Mouse (Mus musculus) stomach, embryonic 15.5 days (tissue): ENCODE results near the gene Notch2. TPM values are rescaled to one million over a fixed set of nuclear protein-coding genes. Genes with fewer than 3 reads are reported as not detected.
A peak's percentile ranks its signal among the peaks of the same experiment; 100 is the strongest.

Experiments
- ATAC-seq: fragments of 200-750 bp; cut with Nextera tagmentation; 2 replicates; pipeline ENCODE4 v1.8.0; 2017; ENCODE audit warnings: low read depth, moderate number of reproducible peaks, moderate TSS enrichment; ENCODE audit not compliant: insufficient read depth, low FRiP score
- H3K27ac ChIP-seq: fragments of 300-500 bp; sonication (generic); 2 replicates; pipeline ENCODE4 v1.5.1; 2015; ENCODE audit warnings: mild to moderate bottlenecking, inconsistent platforms
- H3K27me3 ChIP-seq: fragments of 300-500 bp; sonication (generic); replicated peaks from 2 replicates; pipeline ENCODE4 v1.6.1; 2015; ENCODE audit warnings: inconsistent platforms
- H3K36me3 ChIP-seq: fragments of 300-500 bp; sonication (generic); 2 replicates; pipeline ENCODE4 v1.6.1; 2015; ENCODE audit warnings: inconsistent platforms
- H3K4me1 ChIP-seq: fragments of 300-500 bp; sonication (generic); 2 replicates; pipeline ENCODE4 v1.6.1; 2015; ENCODE audit warnings: inconsistent platforms
- H3K4me2 ChIP-seq: fragments of 300-500 bp; sonication (generic); 2 replicates; pipeline ENCODE4 v1.6.1; 2015; ENCODE audit warnings: mild to moderate bottlenecking, inconsistent platforms
- H3K4me3 ChIP-seq: fragments of 300-500 bp; sonication (generic); replicated peaks from 2 replicates; pipeline ENCODE4 v1.5.1; 2015; ENCODE audit warnings: inconsistent platforms
- H3K9ac ChIP-seq: fragments of 300-500 bp; sonication (generic); 2 replicates; pipeline ENCODE4 v1.6.1; 2015; ENCODE audit warnings: inconsistent platforms
- H3K9me3 ChIP-seq: fragments of 300-500 bp; sonication (generic); 2 replicates; pipeline ENCODE4 v1.6.1; 2016; ENCODE audit warnings: inconsistent platforms
- WGBS: fragments of 180-500 bp; shearing (Covaris S2); methylation state at CpG from one replicate; pipeline ENCODE4 v1.1.7; 2015; 5-methylcytosine and 5-hydroxymethylcytosine counted together
- polyA plus RNA-seq: library from polyadenylated mRNA; unstranded; fragments of >200 nt; fragmentation: Nextera tagmentation; extraction: Ambion mirVana; gene quantifications from 2 replicates; pipeline ENCODE4 v1.2.1, GENCODE M21; 2015

Gene Notch2
- 21.4 and 24.7 TPM in 2 replicates for polyA plus RNA-seq

- Histone ChIP-seq H3K9me3 (no peaks in the 10 kb centered on the region), H3K9ac (peak within 1 kb of the TSS; percentile 73), H3K4me3 (peak within 1 kb of the TSS; percentile 80), H3K4me1 (peaks cover 26% of the 10 kb centered on the region), H3K4me2 (peak within 1 kb of the TSS; percentile 64), H3K27me3 (no peaks in the 10 kb centered on the region), H3K36me3 (no peaks in the 10 kb centered on the region), H3K27ac (peak within 1 kb of the TSS; percentile 94)
- WGBS: 0% methylated on average over 94 of the region's 95 CpGs
- peak; percentile 90 for ATAC-seq
Measured at GRCm38 (mm10) chr3:98013401-98014281, at the start of gene Notch2. Notch2 (plus strand) TSS chr3:98013527.

GRCm38 (mm10) chr3:97964878-97965353 lies 48.4 kb upstream of the Notch2 start:
- Histone ChIP-seq H3K4me3 (no peak overlapping the region), H3K4me1 (peaks cover 8% of the 10 kb centered on the region; the same call in 1 of the 2 replicates), H3K9me3 (no peaks in the 10 kb centered on the region), H3K36me3 (no peaks in the 10 kb centered on the region), H3K27me3 (no peaks in the 10 kb centered on the region), H3K4me2 (no peak overlapping the region), H3K27ac (0 out of 2 replicates have a peak overlapping the region, but pooled peaks have one; percentile 51), H3K9ac (no peak overlapping the region)
- 0 out of 2 replicates have a peak, but pooled peaks have one; percentile 17 for ATAC-seq
- WGBS: 37% methylated on average over 14 of the region's 14 CpGs

DNA sequence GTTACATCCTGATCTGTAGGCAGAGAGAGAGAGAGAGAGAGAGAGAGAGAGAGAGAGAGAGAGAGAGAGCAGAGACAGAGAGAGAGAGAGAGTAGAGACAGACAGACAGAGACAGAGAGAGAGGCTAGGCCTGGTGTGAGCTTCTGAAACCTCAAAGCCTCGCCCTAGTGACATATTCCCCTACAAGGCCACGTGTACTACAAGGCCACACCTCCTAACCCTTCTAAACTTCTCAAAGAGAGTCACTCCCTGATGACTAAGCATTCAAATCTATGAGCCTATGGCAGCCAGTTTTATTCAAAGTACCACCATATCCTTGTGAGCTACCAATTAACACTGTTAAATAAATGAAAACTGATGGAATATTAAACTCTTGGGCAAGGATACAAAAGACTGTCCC lies 45.7 kb upstream of the Notch2 start:
- no peak for ATAC-seq
- Histone ChIP-seq H3K9ac (no peak overlapping the region), H3K9me3 (no peaks in the 10 kb centered on the region), H3K27me3 (no peaks in the 10 kb centered on the region), H3K4me2 (no peak overlapping the region), H3K27ac (no peak overlapping the region), H3K4me3 (no peak overlapping the region), H3K4me1 (peaks cover 19% of the 10 kb centered on the region), H3K36me3 (no peaks in the 10 kb centered on the region)
- WGBS: 56% methylated on average over 2 of the region's 2 CpGs

GRCm38 (mm10) chr3:97968191-97968590 lies 45.1 kb upstream of the Notch2 start:
- H3K9ac ChIP-seq: no peak overlapping the region
- ATAC-seq: no peak

GRCm38 (mm10) chr3:97969019-97969418 lies 44.3 kb upstream of the Notch2 start:
- WGBS: 57% methylated on average over 1 of the region's 1 CpGs
- Histone ChIP-seq H3K27ac (no peak overlapping the region), H3K9ac (no peak overlapping the region), H3K4me2 (no peak overlapping the region), H3K36me3 (no peaks in the 10 kb centered on the region), H3K27me3 (no peaks in the 10 kb centered on the region), H3K4me3 (no peak overlapping the region), H3K4me1 (peaks cover 21% of the 10 kb centered on the region), H3K9me3 (no peaks in the 10 kb centered on the region)
- no peak for ATAC-seq

More at GRCm38 (mm10) chr3:97968191-97968590, 45.1 kb upstream of the Notch2 start:
- H3K27ac ChIP-seq: no peak overlapping the region
- H3K4me3 ChIP-seq: no peak overlapping the region
- peaks cover 20% of the 10 kb centered on the region for H3K4me1 ChIP-seq
- H3K4me2 ChIP-seq: no peak overlapping the region
- no peaks in the 10 kb centered on the region for H3K27me3 ChIP-seq
- WGBS: 41% methylated on average over 2 of the region's 2 CpGs
- no peaks in the 10 kb centered on the region for H3K36me3 ChIP-seq
- H3K9me3 ChIP-seq: no peaks in the 10 kb centered on the region

GRCm38 (mm10) chr3:97971117-97971516 lies 42.2 kb upstream of the Notch2 start:
- ATAC-seq: 0 out of 2 replicates have a peak, but pooled peaks have one; percentile 29
- Histone ChIP-seq H3K4me2 (no peak overlapping the region), H3K9ac (no peak overlapping the region), H3K4me3 (no peak overlapping the region), H3K27ac (no peak overlapping the region), H3K9me3 (no peaks in the 10 kb centered on the region), H3K27me3 (no peaks in the 10 kb centered on the region), H3K36me3 (no peaks in the 10 kb centered on the region), H3K4me1 (peaks cover 15% of the 10 kb centered on the region)
- 33% methylated on average over 7 of the region's 7 CpGs for WGBS

- Histone ChIP-seq H3K9ac (no peak overlapping the region), H3K4me1 (peaks cover 15% of the 10 kb centered on the region), H3K4me2 (no peak overlapping the region), H3K36me3 (no peaks in the 10 kb centered on the region), H3K27ac (no peak overlapping the region), H3K9me3 (no peaks in the 10 kb centered on the region), H3K4me3 (no peak overlapping the region), H3K27me3 (no peaks in the 10 kb centered on the region)
- WGBS: 45% methylated on average over 5 of the region's 5 CpGs
- ATAC-seq: no peak
Measured at GRCm38 (mm10) chr3:97972200-97972599, 41.1 kb upstream of the Notch2 start.

GRCm38 (mm10) chr3:97972707-97973106 lies 40.6 kb upstream of the Notch2 start:
- 40% methylated on average over 4 of the region's 4 CpGs for WGBS
- H3K27ac ChIP-seq: no peak overlapping the region

GRCm38 (mm10) chr3:97973306-97973705 lies 40.0 kb upstream of the Notch2 start:
- H3K27me3 ChIP-seq: no peaks in the 10 kb centered on the region
- no peak overlapping the region for H3K27ac ChIP-seq
- H3K4me1 ChIP-seq: peaks cover 15% of the 10 kb centered on the region
- H3K9ac ChIP-seq: no peak overlapping the region
- 19% methylated on average over 2 of the region's 2 CpGs for WGBS
- no peak overlapping the region for H3K4me2 ChIP-seq
- H3K36me3 ChIP-seq: no peaks in the 10 kb centered on the region
- no peak overlapping the region for H3K4me3 ChIP-seq
- ATAC-seq: no peak
- no peaks in the 10 kb centered on the region for H3K9me3 ChIP-seq

More at GRCm38 (mm10) chr3:97972707-97973106, 40.6 kb upstream of the Notch2 start:
- Histone ChIP-seq H3K9me3 (no peaks in the 10 kb centered on the region), H3K9ac (no peak overlapping the region), H3K4me1 (peaks cover 15% of the 10 kb centered on the region), H3K4me2 (no peak overlapping the region), H3K4me3 (no peak overlapping the region), H3K36me3 (no peaks in the 10 kb centered on the region), H3K27me3 (no peaks in the 10 kb centered on the region)
- ATAC-seq: no peak

GRCm38 (mm10) chr3:97974197-97974770 lies 39.0 kb upstream of the Notch2 start:
- no peaks in the 10 kb centered on the region for H3K9me3 ChIP-seq
- no peak overlapping the region for H3K4me2 ChIP-seq
- H3K4me1 ChIP-seq: peaks cover 15% of the 10 kb centered on the region
- no peak overlapping the region for H3K27ac ChIP-seq
- no peak overlapping the region for H3K9ac ChIP-seq
- 63% methylated on average over 6 of the region's 6 CpGs for WGBS
- no peak overlapping the region for H3K4me3 ChIP-seq
- no peak for ATAC-seq
- H3K36me3 ChIP-seq: no peaks in the 10 kb centered on the region
- no peaks in the 10 kb centered on the region for H3K27me3 ChIP-seq

GRCm38 (mm10) chr3:97976706-97977105 lies 36.6 kb upstream of the Notch2 start:
- no peak overlapping the region for H3K4me2 ChIP-seq
- ATAC-seq: no peak
- H3K4me3 ChIP-seq: no peak overlapping the region
- 67% methylated on average over 6 of the region's 6 CpGs for WGBS
- no peak overlapping the region for H3K27ac ChIP-seq
- H3K4me1 ChIP-seq: peaks cover 14% of the 10 kb centered on the region
- H3K36me3 ChIP-seq: no peaks in the 10 kb centered on the region
- H3K9me3 ChIP-seq: no peaks in the 10 kb centered on the region
- no peak overlapping the region for H3K9ac ChIP-seq
- no peaks in the 10 kb centered on the region for H3K27me3 ChIP-seq

DNA sequence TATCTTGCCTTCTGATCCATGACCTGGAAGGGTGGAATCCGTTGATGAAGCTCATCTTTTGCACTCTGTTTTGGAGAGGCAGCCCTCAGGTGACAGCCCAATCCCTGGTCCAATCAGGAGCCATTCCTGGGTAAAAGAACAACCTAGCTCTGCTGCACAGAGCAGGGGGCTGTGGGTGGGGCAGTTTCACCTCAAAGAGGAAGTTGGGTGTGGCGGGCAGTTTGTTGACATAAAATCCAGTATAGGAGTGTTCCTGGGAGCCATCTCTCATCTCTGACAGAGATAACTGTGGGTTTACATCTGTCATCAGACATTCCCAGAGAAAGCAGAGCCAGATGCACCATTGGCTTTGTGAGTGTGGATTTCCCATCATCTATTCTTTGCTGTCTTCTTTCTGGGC lies 34.6 kb upstream of the Notch2 start:
- Histone ChIP-seq H3K4me2 (no peak overlapping the region), H3K4me3 (no peak overlapping the region), H3K36me3 (no peaks in the 10 kb centered on the region), H3K27me3 (no peaks in the 10 kb centered on the region), H3K9ac (no peak overlapping the region), H3K27ac (no peak overlapping the region), H3K9me3 (no peaks in the 10 kb centered on the region), H3K4me1 (peaks cover 3% of the 10 kb centered on the region; the same call in 1 of the 2 replicates)
- WGBS: 69% methylated on average over 2 of the region's 2 CpGs
- no peak for ATAC-seq
